Mouse (Mus musculus): ENCODE measurements at regions not wholly inside any gene's neighbourhood (a gene's known extent, or its start where the extent isn't known, plus 50 kb on each side); places are given as distances from the start of the nearest gene placed in this dataset.

DNA sequence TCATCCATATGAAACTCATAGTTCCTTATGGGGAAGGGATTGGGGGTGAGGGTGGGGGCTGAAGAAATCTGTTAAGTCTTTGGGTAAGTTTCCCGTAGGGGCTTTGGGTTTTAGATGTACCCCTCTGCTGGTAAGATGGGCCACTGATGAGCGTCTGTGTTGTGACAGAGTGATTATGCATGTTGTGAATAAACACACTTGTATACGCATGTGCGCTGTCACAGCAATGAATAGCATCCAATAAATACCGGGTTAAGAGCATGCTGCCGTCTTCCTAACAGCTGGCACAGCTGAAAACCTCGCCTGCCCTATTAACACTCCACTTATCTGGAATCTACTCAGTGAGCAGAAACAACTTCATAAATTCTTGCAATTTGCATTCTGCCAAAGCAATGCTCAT, 337.0 kb downstream of the Igsf11 start:
- H3K27ac ChIP-seq (ENCODE audit: low read length): no peak overlapping the region
- ATAC-seq: peak; percentile 40; the same call in 1 of the 2 replicates

GRCm38 (mm10) chr16:39230439-39230838, 338.0 kb downstream of the Igsf11 start:
- ATAC-seq: peak; percentile 61; the same call in 1 of the 2 replicates
- no peaks in the 10 kb centered on the region for H3K9me3 ChIP-seq (replicated peaks; ENCODE audit: control insufficient read depth, low read length, poor library complexity, severe bottlenecking)
- no peak overlapping the region for H3K4me3 ChIP-seq (ENCODE audit: low read depth, low read length)
- H3K36me3 ChIP-seq (ENCODE audit: control insufficient read depth, insufficient read depth, low read length): no peaks in the 10 kb centered on the region
- H3K4me2 ChIP-seq (ENCODE audit: low read length): no peak overlapping the region
- H3K27ac ChIP-seq (ENCODE audit: low read length): peak overlapping the region; percentile 18; the same call in 1 of the 2 replicates
- no peaks in the 10 kb centered on the region for H3K27me3 ChIP-seq (ENCODE audit: control insufficient read depth, insufficient read depth, low read depth, low read length)
- H3K9ac ChIP-seq (ENCODE audit: low read depth, low read length): no peak overlapping the region
- H3K4me1 ChIP-seq (ENCODE audit: control insufficient read depth, insufficient read depth, low read length): peaks cover 14% of the 10 kb centered on the region
- WGBS: 11% methylated on average over 3 of the region's 3 CpGs

More for the DNA sequence above, 337.0 kb downstream of the Igsf11 start:
- 71% methylated on average over 7 of the region's 7 CpGs for WGBS
- H3K9ac ChIP-seq (ENCODE audit: low read depth, low read length): no peak overlapping the region
- H3K4me1 ChIP-seq (ENCODE audit: control insufficient read depth, insufficient read depth, low read length): peaks cover 14% of the 10 kb centered on the region
- no peaks in the 10 kb centered on the region for H3K27me3 ChIP-seq (ENCODE audit: control insufficient read depth, insufficient read depth, low read depth, low read length)
- H3K9me3 ChIP-seq (replicated peaks; ENCODE audit: control insufficient read depth, low read length, poor library complexity, severe bottlenecking): no peaks in the 10 kb centered on the region
- no peak overlapping the region for H3K4me2 ChIP-seq (ENCODE audit: low read length)
- no peaks in the 10 kb centered on the region for H3K36me3 ChIP-seq (ENCODE audit: control insufficient read depth, insufficient read depth, low read length)
- H3K4me3 ChIP-seq (ENCODE audit: low read depth, low read length): no peak overlapping the region

GRCm38 (mm10) chr16:39234290-39234689, 341.8 kb downstream of the Igsf11 start:
- H3K4me3 ChIP-seq (ENCODE audit: low read depth, low read length): no peak overlapping the region
- peaks cover 10% of the 10 kb centered on the region for H3K4me1 ChIP-seq (ENCODE audit: control insufficient read depth, insufficient read depth, low read length)
- no peak for ATAC-seq
- 94% methylated on average over 2 of the region's 2 CpGs for WGBS
- no peaks in the 10 kb centered on the region for H3K36me3 ChIP-seq (ENCODE audit: control insufficient read depth, insufficient read depth, low read length)
- no peak overlapping the region for H3K4me2 ChIP-seq (ENCODE audit: low read length)
- no peak overlapping the region for H3K9ac ChIP-seq (ENCODE audit: low read depth, low read length)
- no peaks in the 10 kb centered on the region for H3K9me3 ChIP-seq (replicated peaks; ENCODE audit: control insufficient read depth, low read length, poor library complexity, severe bottlenecking)
- H3K27me3 ChIP-seq (ENCODE audit: control insufficient read depth, insufficient read depth, low read depth, low read length): no peaks in the 10 kb centered on the region
- H3K27ac ChIP-seq (ENCODE audit: low read length): no peak overlapping the region

- H3K4me1 ChIP-seq (ENCODE audit: control insufficient read depth, insufficient read depth, low read length): no peaks in the 10 kb centered on the region
- no peak overlapping the region for H3K9ac ChIP-seq (ENCODE audit: low read depth, low read length)
- ATAC-seq: no peak
- no peaks in the 10 kb centered on the region for H3K36me3 ChIP-seq (ENCODE audit: control insufficient read depth, insufficient read depth, low read length)
- H3K9me3 ChIP-seq (replicated peaks; ENCODE audit: control insufficient read depth, low read length, poor library complexity, severe bottlenecking): no peaks in the 10 kb centered on the region
- WGBS: 87% methylated on average over 2 of the region's 2 CpGs
- no peak overlapping the region for H3K27ac ChIP-seq (ENCODE audit: low read length)
- no peak overlapping the region for H3K4me3 ChIP-seq (ENCODE audit: low read depth, low read length)
- H3K27me3 ChIP-seq (ENCODE audit: control insufficient read depth, insufficient read depth, low read depth, low read length): no peaks in the 10 kb centered on the region
- no peak overlapping the region for H3K4me2 ChIP-seq (ENCODE audit: low read length)
These were observed 381.0 kb downstream of the Igsf11 start for GRCm38 (mm10) chr16:39273490-39273889.

- no peak overlapping the region for H3K4me2 ChIP-seq (ENCODE audit: low read length)
- no peak overlapping the region for H3K9ac ChIP-seq (ENCODE audit: low read depth, low read length)
- no peaks in the 10 kb centered on the region for H3K27me3 ChIP-seq (ENCODE audit: control insufficient read depth, insufficient read depth, low read depth, low read length)
- H3K27ac ChIP-seq (ENCODE audit: low read length): no peak overlapping the region
- H3K9me3 ChIP-seq (replicated peaks; ENCODE audit: control insufficient read depth, low read length, poor library complexity, severe bottlenecking): no peaks in the 10 kb centered on the region
- WGBS: 19% methylated on average over 2 of the region's 2 CpGs
- no peak for ATAC-seq
- H3K36me3 ChIP-seq (ENCODE audit: control insufficient read depth, insufficient read depth, low read length): no peaks in the 10 kb centered on the region
- no peak overlapping the region for H3K4me3 ChIP-seq (ENCODE audit: low read depth, low read length)
- H3K4me1 ChIP-seq (ENCODE audit: control insufficient read depth, insufficient read depth, low read length): peaks cover 10% of the 10 kb centered on the region
These were observed 392.0 kb downstream of the Igsf11 start for GRCm38 (mm10) chr16:39284484-39284883.

- H3K4me3 ChIP-seq (ENCODE audit: low read depth, low read length): no peak overlapping the region
- no peak overlapping the region for H3K4me2 ChIP-seq (ENCODE audit: low read length)
- no peak for ATAC-seq
- no peaks in the 10 kb centered on the region for H3K36me3 ChIP-seq (ENCODE audit: control insufficient read depth, insufficient read depth, low read length)
- no peaks in the 10 kb centered on the region for H3K9me3 ChIP-seq (replicated peaks; ENCODE audit: control insufficient read depth, low read length, poor library complexity, severe bottlenecking)
- peaks cover 10% of the 10 kb centered on the region for H3K4me1 ChIP-seq (ENCODE audit: control insufficient read depth, insufficient read depth, low read length)
- H3K9ac ChIP-seq (ENCODE audit: low read depth, low read length): no peak overlapping the region
- 89% methylated on average over 3 of the region's 3 CpGs for WGBS
- H3K27me3 ChIP-seq (ENCODE audit: control insufficient read depth, insufficient read depth, low read depth, low read length): no peaks in the 10 kb centered on the region
- H3K27ac ChIP-seq (ENCODE audit: low read length): no peak overlapping the region
These were observed 392.7 kb downstream of the Igsf11 start for GRCm38 (mm10) chr16:39285028-39285744.

DNA sequence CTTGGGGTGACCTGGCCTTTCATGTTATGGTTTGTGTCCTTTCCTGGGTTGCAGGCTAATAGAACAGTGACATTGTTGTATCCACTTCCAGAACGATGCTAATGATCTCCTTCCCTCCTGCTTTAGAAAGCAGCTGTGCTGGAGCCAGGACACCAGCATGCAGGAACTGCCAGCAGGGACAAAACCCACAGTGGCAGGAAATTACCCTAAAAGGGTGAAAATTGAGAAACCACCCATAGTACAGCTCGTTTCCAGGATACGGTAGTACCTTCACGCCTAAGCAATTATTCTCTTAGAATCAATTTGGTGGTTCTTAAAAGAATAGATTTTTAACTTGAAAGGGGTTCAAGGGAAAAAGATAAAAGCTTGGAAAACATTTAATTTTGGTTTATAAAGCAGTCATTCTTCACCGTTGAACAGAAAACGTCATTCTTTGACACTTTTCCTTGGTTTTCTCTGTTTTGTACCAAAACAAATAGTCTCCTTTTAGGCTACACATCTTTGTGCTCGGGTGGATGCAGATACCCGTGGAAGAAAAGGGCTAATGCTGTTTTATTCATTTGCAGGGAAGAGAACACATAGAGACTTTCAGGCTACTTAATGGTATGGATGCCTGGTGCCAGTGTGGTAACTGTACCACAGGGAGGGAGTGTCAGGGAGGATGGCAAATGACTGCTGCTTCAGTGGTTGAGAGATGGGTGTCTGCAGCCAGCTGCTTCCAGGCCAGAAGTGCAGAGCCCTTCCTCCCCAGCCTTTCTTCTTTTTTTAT, 394.5 kb downstream of the Igsf11 start:
- H3K9me3 ChIP-seq (replicated peaks; ENCODE audit: control insufficient read depth, low read length, poor library complexity, severe bottlenecking): no peaks in the 10 kb centered on the region
- no peak overlapping the region for H3K9ac ChIP-seq (ENCODE audit: low read depth, low read length)
- peak; percentile 82 for ATAC-seq
- H3K27me3 ChIP-seq (ENCODE audit: control insufficient read depth, insufficient read depth, low read depth, low read length): no peaks in the 10 kb centered on the region
- no peak overlapping the region for H3K4me2 ChIP-seq (ENCODE audit: low read length)
- H3K36me3 ChIP-seq (ENCODE audit: control insufficient read depth, insufficient read depth, low read length): no peaks in the 10 kb centered on the region
- no peak overlapping the region for H3K4me3 ChIP-seq (ENCODE audit: low read depth, low read length)
- H3K4me1 ChIP-seq (ENCODE audit: control insufficient read depth, insufficient read depth, low read length): peaks cover 10% of the 10 kb centered on the region
- 29% methylated on average over 8 of the region's 8 CpGs for WGBS
- H3K27ac ChIP-seq (ENCODE audit: low read length): peak overlapping the region; percentile 28

DNA sequence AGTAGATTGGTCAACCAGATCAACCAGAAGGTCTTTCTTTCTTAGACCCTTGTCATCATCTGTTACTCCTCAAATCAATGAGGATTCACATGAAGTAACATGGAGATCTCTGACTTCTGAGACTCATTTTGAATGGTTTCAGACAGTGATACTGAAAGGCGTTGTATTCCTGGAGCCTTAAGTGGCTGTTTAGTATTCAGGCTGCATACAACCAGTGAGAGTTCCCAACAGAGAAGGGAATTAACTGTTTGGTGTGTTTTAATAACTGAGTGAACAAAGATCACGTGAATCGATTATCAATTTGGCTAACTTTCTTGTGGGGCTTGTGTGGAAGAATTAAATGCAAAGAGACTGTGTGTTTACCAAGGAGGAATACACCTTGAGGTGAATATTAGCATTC, 406.4 kb downstream of the Igsf11 start:
- no peaks in the 10 kb centered on the region for H3K9me3 ChIP-seq (replicated peaks; ENCODE audit: control insufficient read depth, low read length, poor library complexity, severe bottlenecking)
- no peak overlapping the region for H3K9ac ChIP-seq (ENCODE audit: low read depth, low read length)
- no peak for ATAC-seq
- H3K4me3 ChIP-seq (ENCODE audit: low read depth, low read length): no peak overlapping the region
- H3K27ac ChIP-seq (ENCODE audit: low read length): no peak overlapping the region
- 50% methylated on average over 3 of the region's 3 CpGs for WGBS
- H3K4me2 ChIP-seq (ENCODE audit: low read length): no peak overlapping the region
- no peaks in the 10 kb centered on the region for H3K36me3 ChIP-seq (ENCODE audit: control insufficient read depth, insufficient read depth, low read length)
- peaks cover 19% of the 10 kb centered on the region for H3K4me1 ChIP-seq (ENCODE audit: control insufficient read depth, insufficient read depth, low read length)
- no peaks in the 10 kb centered on the region for H3K27me3 ChIP-seq (ENCODE audit: control insufficient read depth, insufficient read depth, low read depth, low read length)

GRCm38 (mm10) chr16:39302902-39303361, 410.5 kb downstream of the Igsf11 start:
- H3K36me3 ChIP-seq (ENCODE audit: control insufficient read depth, insufficient read depth, low read length): no peaks in the 10 kb centered on the region
- H3K27me3 ChIP-seq (ENCODE audit: control insufficient read depth, insufficient read depth, low read depth, low read length): no peaks in the 10 kb centered on the region
- H3K9ac ChIP-seq (ENCODE audit: low read depth, low read length): no peak overlapping the region
- peak overlapping the region; percentile 81 for H3K27ac ChIP-seq (ENCODE audit: low read length)
- H3K4me1 ChIP-seq (ENCODE audit: control insufficient read depth, insufficient read depth, low read length): peaks cover 23% of the 10 kb centered on the region
- H3K9me3 ChIP-seq (replicated peaks; ENCODE audit: control insufficient read depth, low read length, poor library complexity, severe bottlenecking): no peaks in the 10 kb centered on the region
- H3K4me2 ChIP-seq (ENCODE audit: low read length): peak overlapping the region; percentile 11; the same call in 1 of the 2 replicates
- no peak overlapping the region for H3K4me3 ChIP-seq (ENCODE audit: low read depth, low read length)
- 0% methylated on average over 1 of the region's 1 CpGs for WGBS
- ATAC-seq: peak; percentile 100

Measured in midbrain, embryonic 16.5 days (tissue).